Comparison of ENCODE assay signal across 9 mouse cellular contexts in the genomic region with DNA sequence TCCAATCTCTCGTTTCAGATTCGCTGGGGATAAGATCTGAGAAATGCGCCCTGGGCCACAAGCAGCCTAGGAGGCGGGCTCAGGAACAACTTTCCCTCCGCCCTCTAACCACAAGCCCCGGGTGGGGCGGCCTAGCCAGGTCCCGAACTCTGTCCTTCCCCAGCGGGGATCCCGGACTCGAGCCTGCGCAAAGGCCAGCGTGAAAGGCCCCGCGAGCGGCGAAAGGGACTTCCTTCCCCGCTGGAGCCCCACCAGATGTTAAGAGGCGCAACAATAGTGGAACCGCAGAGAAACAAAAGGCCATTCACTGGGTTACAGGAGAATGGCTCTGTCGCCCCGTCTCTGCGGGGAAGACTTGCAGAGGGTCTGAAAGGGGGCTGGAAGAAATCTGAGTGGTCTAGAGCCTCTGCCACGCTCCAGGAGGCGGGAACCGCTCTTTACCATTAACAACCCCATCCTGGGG. TPM values are rescaled to one million over a fixed set of nuclear protein-coding genes. Genes with fewer than 3 reads are reported as not detected.
DNase-seq lines count a peak whose midpoint lies in the region; ATAC-seq and TF ChIP-seq lines count a peak whose summit lies in the region.
"Had no signal": no experiment of that assay in that cellular context is flagged by ENCODE, and none has a peak within 500 bp of the region (broad histone marks: within the 10 kb centered on the region; RNA-seq: fewer than 3 reads in every experiment).

No protein-coding gene starts in this region.

- H3K4me1 ChIP-seq in intestine, postnatal 0 days (replicated peaks; ENCODE audit: control insufficient read depth, insufficient read depth, low read length): 0 out of 2 replicates have a peak, but pooled peaks cover 7% of the 10 kb centered on the region
- peaks cover 18% of the 10 kb centered on the region for H3K4me1 ChIP-seq in liver, embryonic 13.5 days (replicated peaks)
- peaks cover 9% of the 10 kb centered on the region for H3K4me1 ChIP-seq in stomach, embryonic 15.5 days

- no peaks in the 10 kb centered on the region for H3K27me3 ChIP-seq in intestine, postnatal 0 days (replicated peaks; ENCODE audit: control insufficient read depth, insufficient read depth, low read length)
- H3K27me3 ChIP-seq in liver, embryonic 13.5 days: peaks cover 19% of the 10 kb centered on the region
- H3K27me3 ChIP-seq in stomach, embryonic 15.5 days (replicated peaks): no peaks in the 10 kb centered on the region
- H3K27me3 ChIP-seq: Patski had no signal

- peak; percentile 7 to 17 for DNase-seq in left cerebral cortex, adult 18-20 months (ENCODE audit: low spot score in 2 of 2)
- DNase-seq in left cerebral cortex, adult 11 months (ENCODE audit: low spot score): no peak
- peak; percentile 83 for DNase-seq in embryo, embryonic 11 days
- DNase-seq in heart, adult 18-20 months: peak; percentile 77 to 84
- peak; percentile 30 for DNase-seq in liver, embryonic 13.5 days

- 1% methylated on average over 26 of the region's 26 CpGs for WGBS in intestine, postnatal 0 days
- WGBS in liver, embryonic 13.5 days (ENCODE audit: insufficient replicate concordance): under 1% methylated on average over 26 of the region's 26 CpGs
- WGBS in stomach, embryonic 15.5 days: under 1% methylated on average over 26 of the region's 26 CpGs

- H3K4me2 ChIP-seq in intestine, postnatal 0 days (replicated peaks; ENCODE audit: low read depth): peak overlapping the region; percentile 87
- H3K4me2 ChIP-seq in liver, embryonic 13.5 days: peak overlapping the region; percentile 80
- H3K4me2 ChIP-seq in stomach, embryonic 15.5 days: peak overlapping the region; percentile 82

- peak; percentile 70 for ATAC-seq in intestine, postnatal 0 days
- ATAC-seq in liver, embryonic 13.5 days (ENCODE audit: low read depth): peak; percentile 61
- ATAC-seq in monocyte, adult 5-6 weeks (replicated peaks; ENCODE audit: insufficient number of reproducible peaks, low FRiP score, low TSS enrichment, poor library complexity, severe bottlenecking): peak; percentile 70
- peak; percentile 73 for ATAC-seq in stomach, embryonic 15.5 days (ENCODE audit: insufficient read depth, low FRiP score, low read depth)

- peak overlapping the region; percentile 78 for H3K4me3 ChIP-seq in intestine, postnatal 0 days (ENCODE audit: low read depth, low read length)
- H3K4me3 ChIP-seq in liver, embryonic 13.5 days (replicated peaks): peak overlapping the region; percentile 65
- H3K4me3 ChIP-seq in stomach, embryonic 15.5 days (replicated peaks): peak overlapping the region; percentile 76

- H3K9ac ChIP-seq in intestine, postnatal 0 days (ENCODE audit: low read depth, low read length): peak overlapping the region; percentile 78
- H3K9ac ChIP-seq in liver, embryonic 13.5 days: peak overlapping the region; percentile 75
- H3K9ac ChIP-seq in stomach, embryonic 15.5 days: peak overlapping the region; percentile 77

- peak overlapping the region; percentile 93 for H3K27ac ChIP-seq in intestine, postnatal 0 days (ENCODE audit: low read depth, low read length)
- peak overlapping the region; percentile 71 for H3K27ac ChIP-seq in liver, embryonic 13.5 days
- peak overlapping the region; percentile 93 for H3K27ac ChIP-seq in stomach, embryonic 15.5 days

- H3K9me3 ChIP-seq in intestine, postnatal 0 days (ENCODE audit: control insufficient read depth): no peaks in the 10 kb centered on the region
- H3K9me3 ChIP-seq in liver, embryonic 13.5 days (replicated peaks): no peaks in the 10 kb centered on the region
- H3K9me3 ChIP-seq in stomach, embryonic 15.5 days: no peaks in the 10 kb centered on the region

- no peaks in the 10 kb centered on the region for H3K36me3 ChIP-seq in intestine, postnatal 0 days (ENCODE audit: control insufficient read depth, insufficient read depth)
- H3K36me3 ChIP-seq in liver, embryonic 13.5 days: no peaks in the 10 kb centered on the region
- no peaks in the 10 kb centered on the region for H3K36me3 ChIP-seq in stomach, embryonic 15.5 days

- TF ChIP-seq CTCF in intestine, postnatal 0 days (IDR thresholded peaks at IDR 0.05; ENCODE audit: low read depth): no peak

RNA-seq across cellular contexts. Expression of a gene that starts 1.1 kb away (rescaled TPM):
- total RNA-seq in left cerebral cortex, adult 18-20 months (2021): 1 to 10 TPM; 5.2 to 5.9 TPM
- 1 to 10 TPM; 1.0 to 1.9 TPM for total RNA-seq in heart, adult 18-20 months (2021)
- polyA plus RNA-seq in intestine, postnatal 0 days (2015; fragmentation: Nextera tagmentation; extraction: Ambion mirVana): 21.0 and 21.2 TPM in 2 replicates
- polyA plus RNA-seq in liver, embryonic 13.5 days (2015; fragmentation: Nextera tagmentation; extraction: Ambion mirVana): 4.2 and 4.9 TPM in 2 replicates
- 9.4 to 22.8 TPM (median 14.8 TPM) in 3 replicates for total RNA-seq in monocyte, adult 5-6 weeks (2017)
- 29.5 and 32.1 TPM in 2 replicates for polyA plus RNA-seq in stomach, embryonic 15.5 days (2015; fragmentation: Nextera tagmentation; extraction: Ambion mirVana)

RNA-seq across cellular contexts. Expression of a gene that starts 4.3 kb away (rescaled TPM):
- not detected for total RNA-seq in left cerebral cortex, adult 18-20 months (2021)
- not detected for total RNA-seq in heart, adult 18-20 months (2021)
- polyA plus RNA-seq in intestine, postnatal 0 days (2015; fragmentation: Nextera tagmentation; extraction: Ambion mirVana): 0.25 and 0.51 TPM in 2 replicates
- 0.13 and 0.23 TPM in 2 replicates for polyA plus RNA-seq in liver, embryonic 13.5 days (2015; fragmentation: Nextera tagmentation; extraction: Ambion mirVana)
- total RNA-seq in monocyte, adult 5-6 weeks (2017): 2.0 TPM in 1 of 3 replicates, not detected in the others
- 0.39 and 0.73 TPM in 2 replicates for polyA plus RNA-seq in stomach, embryonic 15.5 days (2015; fragmentation: Nextera tagmentation; extraction: Ambion mirVana)
- polyA plus RNA-seq: Patski had no signal
